ENCODE assay signal across 26 mouse cellular contexts in genomic region chr15:82793454-82793853, GRCm38 (mm10). TPM values are rescaled to one million over a fixed set of nuclear protein-coding genes. Genes with fewer than 3 reads are reported as not detected.
DNase-seq lines count a peak whose midpoint lies in the region; ATAC-seq and TF ChIP-seq lines count a peak whose summit lies in the region.
"Had no signal": no experiment of that assay in that cellular context is flagged by ENCODE, and none has a peak within 500 bp of the region (broad histone marks: within the 10 kb centered on the region; RNA-seq: fewer than 3 reads in every experiment).

No protein-coding gene starts in this region.

- no peak for TF ChIP-seq EP300 in stomach, postnatal 0 days (optimal IDR thresholded peaks at IDR 0.05)

- peak overlapping the region; percentile 90 for H3K27ac ChIP-seq in kidney, adult 2 months (ENCODE audit: insufficient read depth, low read depth, low read length)
- no peak overlapping the region for H3K27ac ChIP-seq in kidney, embryonic 16.5 days (ENCODE audit: low read length)
- no peak overlapping the region for H3K27ac ChIP-seq in testis, adult 2 months (ENCODE audit: control insufficient read depth, insufficient read depth, low read depth, low read length)
- peak overlapping the region; percentile 93 for H3K27ac ChIP-seq in small intestine, adult 2 months (ENCODE audit: insufficient read depth, low read depth, low read length)
- peak overlapping the region; percentile 58; the same call in 1 of the 2 replicates for H3K27ac ChIP-seq in stomach, postnatal 0 days (replicated peaks)
- H3K27ac ChIP-seq in hindbrain, embryonic 11.5 days (ENCODE audit: low read depth, low read length): no peak overlapping the region
- H3K27ac ChIP-seq: embryonic facial prominence, embryonic 12.5 days; forebrain, embryonic 15.5 days; hindbrain, embryonic 10.5 days had no signal

- TF ChIP-seq POLR2A in kidney, adult 2 months (IDR thresholded peaks at IDR 0.05; ENCODE audit: low read depth, low read length): no peak
- TF ChIP-seq POLR2A in testis, adult 2 months (IDR thresholded peaks at IDR 0.05; ENCODE audit: control insufficient read depth, low read depth, low read length): no peak
- TF ChIP-seq POLR2A in small intestine, adult 2 months (IDR thresholded peaks at IDR 0.05; ENCODE audit: low read depth, low read length): no peak

- no peaks in the 10 kb centered on the region for H3K36me3 ChIP-seq in kidney, adult 2 months (ENCODE audit: control insufficient read depth, insufficient read depth, low read length)
- no peaks in the 10 kb centered on the region for H3K36me3 ChIP-seq in kidney, embryonic 16.5 days (ENCODE audit: insufficient read depth, low read length)
- H3K36me3 ChIP-seq in testis, adult 2 months (ENCODE audit: control insufficient read depth, insufficient read depth, low read length): no peaks in the 10 kb centered on the region
- H3K36me3 ChIP-seq in small intestine, adult 2 months (ENCODE audit: control insufficient read depth, insufficient read depth, low read length): peaks cover 10% of the 10 kb centered on the region
- no peaks in the 10 kb centered on the region for H3K36me3 ChIP-seq in stomach, postnatal 0 days (ENCODE audit: control insufficient read depth, insufficient read depth, low read length)
- no peaks in the 10 kb centered on the region for H3K36me3 ChIP-seq in hindbrain, embryonic 11.5 days (ENCODE audit: control insufficient read depth, insufficient read depth, low read length)
- H3K36me3 ChIP-seq: embryonic facial prominence, embryonic 12.5 days; forebrain, embryonic 15.5 days; heart, embryonic 12.5 days; hindbrain, embryonic 10.5 days had no signal

- H3K9ac ChIP-seq in kidney, embryonic 16.5 days (replicated peaks; ENCODE audit: low read length): no peak overlapping the region
- H3K9ac ChIP-seq in stomach, postnatal 0 days (ENCODE audit: low read length): no peak overlapping the region
- H3K9ac ChIP-seq in hindbrain, embryonic 11.5 days (ENCODE audit: low read depth, low read length): no peak overlapping the region
- H3K9ac ChIP-seq: embryonic facial prominence, embryonic 12.5 days; forebrain, embryonic 15.5 days; heart, embryonic 12.5 days had no signal

- peaks cover 2% of the 10 kb centered on the region; the same call in 1 of the 2 replicates for H3K4me1 ChIP-seq in kidney, adult 2 months (ENCODE audit: control insufficient read depth, insufficient read depth, low read length)
- H3K4me1 ChIP-seq in kidney, embryonic 16.5 days (ENCODE audit: insufficient read depth, low read length): no peaks in the 10 kb centered on the region
- H3K4me1 ChIP-seq in testis, adult 2 months (ENCODE audit: control insufficient read depth, insufficient read depth, low read length): peaks cover 6% of the 10 kb centered on the region; the same call in 1 of the 2 replicates
- H3K4me1 ChIP-seq in small intestine, adult 2 months (ENCODE audit: control insufficient read depth, insufficient read depth, insufficient read length, low read length): peaks cover 23% of the 10 kb centered on the region
- H3K4me1 ChIP-seq in stomach, postnatal 0 days (replicated peaks; ENCODE audit: control insufficient read depth, insufficient read depth): no peaks in the 10 kb centered on the region
- no peaks in the 10 kb centered on the region for H3K4me1 ChIP-seq in hindbrain, embryonic 11.5 days (replicated peaks; ENCODE audit: control insufficient read depth, insufficient read depth, low read length)
- H3K4me1 ChIP-seq: embryonic facial prominence, embryonic 12.5 days; forebrain, embryonic 15.5 days; heart, embryonic 12.5 days; hindbrain, embryonic 10.5 days had no signal

- ATAC-seq in kidney, embryonic 16.5 days (ENCODE audit: low FRiP score, low TSS enrichment): no peak
- peak; percentile 58; the same call in 1 of the 2 replicates for ATAC-seq in stomach, postnatal 0 days (ENCODE audit: low FRiP score, low TSS enrichment)
- ATAC-seq in hindbrain, embryonic 11.5 days (ENCODE audit: low FRiP score): no peak
- ATAC-seq in monocyte, adult 5-6 weeks (replicated peaks; ENCODE audit: insufficient number of reproducible peaks, low FRiP score, low TSS enrichment, poor library complexity, severe bottlenecking): no peak
- ATAC-seq: forebrain, embryonic 15.5 days had no signal

- no peak overlapping the region for H3K4me2 ChIP-seq in kidney, embryonic 16.5 days (replicated peaks; ENCODE audit: low read depth, low read length)
- H3K4me2 ChIP-seq in stomach, postnatal 0 days (replicated peaks; ENCODE audit: low read depth): no peak overlapping the region
- no peak overlapping the region for H3K4me2 ChIP-seq in hindbrain, embryonic 11.5 days (replicated peaks; ENCODE audit: low read depth, low read length)
- H3K4me2 ChIP-seq: embryonic facial prominence, embryonic 12.5 days; forebrain, embryonic 15.5 days; heart, embryonic 12.5 days had no signal

- 57% methylated on average over 1 of the region's 1 CpGs for WGBS in kidney, adult 2 months
- WGBS in kidney, embryonic 16.5 days: 76% methylated on average over 1 of the region's 1 CpGs
- WGBS in small intestine, adult 2 months: 19% methylated on average over 1 of the region's 1 CpGs
- WGBS in stomach, postnatal 0 days: 33% methylated on average over 1 of the region's 1 CpGs
- 86% methylated on average over 1 of the region's 1 CpGs for WGBS in hindbrain, embryonic 11.5 days

- DNase-seq in kidney, adult 2 months: no peak
- no peak for DNase-seq in testis, postnatal 10 days (ENCODE audit: low spot score)
- DNase-seq in stomach, postnatal 0 days (ENCODE audit: low spot score): peak; percentile 48
- no peak for DNase-seq in hindbrain, embryonic 11.5 days (ENCODE audit: low spot score)
- DNase-seq: adrenal gland, postnatal 14 days; cerebellum, adult 11-12 months; cerebellum, adult 9-10 months; cerebellum, postnatal 25 days; heart, adult 18-20 months had no signal

- no peaks in the 10 kb centered on the region for H3K27me3 ChIP-seq in kidney, adult 2 months (replicated peaks; ENCODE audit: control insufficient read depth, insufficient read depth, low read length)
- H3K27me3 ChIP-seq in kidney, embryonic 16.5 days (ENCODE audit: insufficient read depth, low read length): no peaks in the 10 kb centered on the region
- H3K27me3 ChIP-seq in testis, adult 2 months (ENCODE audit: control insufficient read depth, insufficient read depth, low read length): no peaks in the 10 kb centered on the region
- H3K27me3 ChIP-seq in small intestine, adult 2 months (ENCODE audit: control insufficient read depth, insufficient read depth, low read length): no peaks in the 10 kb centered on the region
- no peaks in the 10 kb centered on the region for H3K27me3 ChIP-seq in stomach, postnatal 0 days (ENCODE audit: control insufficient read depth, insufficient read depth, low read length)
- H3K27me3 ChIP-seq in hindbrain, embryonic 11.5 days (ENCODE audit: control insufficient read depth, insufficient read depth, low read length): no peaks in the 10 kb centered on the region
- H3K27me3 ChIP-seq: embryonic facial prominence, embryonic 12.5 days; forebrain, embryonic 15.5 days had no signal

- H3K4me3 ChIP-seq in kidney, adult 2 months (ENCODE audit: insufficient read depth, low read depth, low read length): peak overlapping the region; percentile 48
- no peak overlapping the region for H3K4me3 ChIP-seq in kidney, embryonic 16.5 days (ENCODE audit: low read length)
- peak overlapping the region; percentile 49 for H3K4me3 ChIP-seq in testis, adult 2 months (ENCODE audit: control insufficient read depth, low read depth, low read length)
- peak overlapping the region; percentile 65 for H3K4me3 ChIP-seq in small intestine, adult 2 months (ENCODE audit: low read depth, low read length)
- no peak overlapping the region for H3K4me3 ChIP-seq in stomach, postnatal 0 days (ENCODE audit: low read depth, low read length)
- no peak overlapping the region for H3K4me3 ChIP-seq in hindbrain, embryonic 11.5 days (ENCODE audit: low read depth, low read length)
- H3K4me3 ChIP-seq: embryonic facial prominence, embryonic 12.5 days; forebrain, embryonic 15.5 days; heart, embryonic 12.5 days; hindbrain, embryonic 10.5 days had no signal

- TF ChIP-seq CTCF in kidney, adult 2 months (conservative IDR thresholded peaks at IDR 0.05; ENCODE audit: insufficient read depth, insufficient read length, low read depth, low read length): no peak
- no peak for TF ChIP-seq CTCF in testis, adult 2 months (IDR thresholded peaks at IDR 0.05; ENCODE audit: control insufficient read depth, insufficient read depth, insufficient replicate concordance, low read depth, low read length)
- no peak for TF ChIP-seq CTCF in small intestine, adult 2 months (IDR thresholded peaks at IDR 0.05; ENCODE audit: extremely low read depth, insufficient read length, insufficient replicate concordance, low read depth, low read length)
- TF ChIP-seq CTCF in stomach, postnatal 0 days (IDR thresholded peaks at IDR 0.05; ENCODE audit: low read depth): no peak

- H3K9me3 ChIP-seq in kidney, embryonic 16.5 days (ENCODE audit: low read length): no peaks in the 10 kb centered on the region
- no peaks in the 10 kb centered on the region for H3K9me3 ChIP-seq in stomach, postnatal 0 days (ENCODE audit: control insufficient read depth, low read length)
- no peaks in the 10 kb centered on the region for H3K9me3 ChIP-seq in hindbrain, embryonic 11.5 days (ENCODE audit: control insufficient read depth, low read length)
- H3K9me3 ChIP-seq: embryonic facial prominence, embryonic 12.5 days; forebrain, embryonic 15.5 days; heart, embryonic 12.5 days; hindbrain, embryonic 10.5 days had no signal

RNA-seq across cellular contexts. Expression of gene Cyp2d26, which starts 0.6 kb away (rescaled TPM):
- polyA plus RNA-seq in kidney, adult 2 months (2012; rRNA removed): 780 and 833 TPM in 2 replicates
- 49.7 and 58.2 TPM in 2 replicates for polyA plus RNA-seq in kidney, embryonic 16.5 days (2015; fragmentation: Nextera tagmentation; extraction: Ambion mirVana)
- 28.8 and 33.4 TPM in 2 replicates for polyA plus RNA-seq in testis, adult 2 months (2012; rRNA removed)
- 165 and 498 TPM in 2 replicates for polyA plus RNA-seq in small intestine, adult 2 months (2012; rRNA removed)
- 18.4 and 19.2 TPM in 2 replicates for polyA plus RNA-seq in stomach, postnatal 0 days (2015; fragmentation: Nextera tagmentation; extraction: Ambion mirVana)
- polyA plus RNA-seq in hindbrain, embryonic 11.5 days (2014; fragmentation: Nextera tagmentation; extraction: Ambion mirVana): not detected in 2 replicates
- total RNA-seq in monocyte, adult 5-6 weeks (2017): not detected in 3 replicates
- total RNA-seq: heart, adult 18-20 months; heart, postnatal 25 days; MEL had no signal
- polyA plus RNA-seq: C2C12; embryonic facial prominence, embryonic 12.5 days; forebrain, embryonic 11.5 days; forebrain, embryonic 15.5 days; heart, embryonic 12.5 days; hindbrain, embryonic 10.5 days had no signal

RNA-seq across cellular contexts. Expression of gene Cyp2d40, which starts 29.5 kb away (rescaled TPM):
- polyA plus RNA-seq in kidney, adult 2 months (2012; rRNA removed): 0.06 and 0.23 TPM in 2 replicates
- not detected in 2 replicates for polyA plus RNA-seq in kidney, embryonic 16.5 days (2015; fragmentation: Nextera tagmentation; extraction: Ambion mirVana)
- not detected in 2 replicates for polyA plus RNA-seq in testis, adult 2 months (2012; rRNA removed)
- not detected in 2 replicates for polyA plus RNA-seq in small intestine, adult 2 months (2012; rRNA removed)
- not detected in 2 replicates for polyA plus RNA-seq in stomach, postnatal 0 days (2015; fragmentation: Nextera tagmentation; extraction: Ambion mirVana)
- polyA plus RNA-seq in hindbrain, embryonic 11.5 days (2014; fragmentation: Nextera tagmentation; extraction: Ambion mirVana): not detected in 2 replicates
- total RNA-seq in monocyte, adult 5-6 weeks (2017): not detected in 3 replicates
- total RNA-seq: adrenal gland, adult 18-20 months; gastrocnemius, adult 8-10 months; gastrocnemius, postnatal 4 days; heart, adult 18-20 months; heart, postnatal 25 days; MEL had no signal
- polyA plus RNA-seq: C2C12; cortical plate, adult 2 months; embryonic facial prominence, embryonic 12.5 days; forebrain, embryonic 11.5 days; forebrain, embryonic 15.5 days; heart, embryonic 12.5 days; heart, embryonic 16.5 days; hindbrain, embryonic 10.5 days had no signal

Comparison
In these comparisons a context has a peak if more than half of its experiments do, and no peak if none do; other contexts are left out.
1. H3K27ac ChIP-seq: peak in kidney, adult 2 months (single experiment), small intestine, adult 2 months (single experiment) and stomach, postnatal 0 days (single experiment); none in kidney, embryonic 16.5 days (single experiment), testis, adult 2 months (single experiment) and hindbrain, embryonic 11.5 days (single experiment).
2. H3K4me3 ChIP-seq: peak in kidney, adult 2 months (single experiment), testis, adult 2 months (single experiment) and small intestine, adult 2 months (single experiment); none in kidney, embryonic 16.5 days (single experiment), stomach, postnatal 0 days (single experiment) and hindbrain, embryonic 11.5 days (single experiment).
3. RNA of gene Cyp2d26, which starts 0.6 kb away (polyA plus RNA-seq): 780 to 833 TPM in kidney, adult 2 months, 165 to 498 TPM in small intestine, adult 2 months, 49.7 to 58.2 TPM in kidney, embryonic 16.5 days, 28.8 to 33.4 TPM in testis, adult 2 months and 18.4 to 19.2 TPM in stomach, postnatal 0 days; not detected in hindbrain, embryonic 11.5 days; every median in the first group is over 10 times any median in the second.